Mouse (Mus musculus): ENCODE results near the gene Wdtc1.

Gene Wdtc1

GRCm38 (mm10) chr4:133328129-133328528, 25.2 kb downstream of the Wdtc1 start:
- no peak for DNase-seq (ENCODE audit: low read depth, low spot score)

- no peak for DNase-seq (ENCODE audit: low read depth, low spot score)
Measured at GRCm38 (mm10) chr4:133319667-133320066, 33.6 kb downstream of the Wdtc1 start.

GRCm38 (mm10) chr4:133315991-133316390, 37.3 kb downstream of the Wdtc1 start:
- no peak for DNase-seq (ENCODE audit: low read depth, low spot score)

GRCm38 (mm10) chr4:133314896-133315295, 38.4 kb downstream of the Wdtc1 start:
- no peak for DNase-seq (ENCODE audit: low read depth, low spot score)

GRCm38 (mm10) chr4:133309948-133310347, 43.3 kb downstream of the Wdtc1 start:
- DNase-seq (ENCODE audit: low read depth, low spot score): no peak

- no peak for DNase-seq (ENCODE audit: low read depth, low spot score)
Measured at GRCm38 (mm10) chr4:133307331-133307730, 46.0 kb downstream of the Wdtc1 start.

GRCm38 (mm10) chr4:133305825-133306224, 47.5 kb downstream of the Wdtc1 start:
- DNase-seq (ENCODE audit: low read depth, low spot score): no peak

- DNase-seq (ENCODE audit: low read depth, low spot score): no peak
Measured at GRCm38 (mm10) chr4:133304770-133305169, 48.5 kb downstream of the Wdtc1 start.

- DNase-seq (ENCODE audit: low read depth, low spot score): no peak
Measured at GRCm38 (mm10) chr4:133302668-133303067, 50.6 kb downstream of the Wdtc1 start.

- DNase-seq (ENCODE audit: low read depth, low spot score): no peak
Measured at GRCm38 (mm10) chr4:133301802-133302201, 51.5 kb downstream of the Wdtc1 start.

- no peak for DNase-seq (ENCODE audit: low read depth, low spot score)
Measured at GRCm38 (mm10) chr4:133300421-133300820, 52.9 kb downstream of the Wdtc1 start.

GRCm38 (mm10) chr4:133299701-133300100, 53.6 kb downstream of the Wdtc1 start:
- no peak for DNase-seq (ENCODE audit: low read depth, low spot score)

GRCm38 (mm10) chr4:133298516-133299365, 54.5 kb downstream of the Wdtc1 start:
- no peak for DNase-seq (ENCODE audit: low read depth, low spot score)

GRCm38 (mm10) chr4:133297801-133298238, 55.5 kb downstream of the Wdtc1 start:
- no peak for DNase-seq (ENCODE audit: low read depth, low spot score)

- no peak for DNase-seq (ENCODE audit: low read depth, low spot score)
Measured at GRCm38 (mm10) chr4:133297360-133297759, 55.9 kb downstream of the Wdtc1 start.

- no peak for DNase-seq (ENCODE audit: low read depth, low spot score)
Measured at GRCm38 (mm10) chr4:133294084-133294483, 59.2 kb downstream of the Wdtc1 start.

- DNase-seq (ENCODE audit: low read depth, low spot score): no peak
Measured at GRCm38 (mm10) chr4:133292901-133293843, 60.1 kb downstream of the Wdtc1 start.

- no peak for DNase-seq (ENCODE audit: low read depth, low spot score)
Measured at GRCm38 (mm10) chr4:133292405-133292804, 60.9 kb downstream of the Wdtc1 start.

GRCm38 (mm10) chr4:133291255-133291654, 62.0 kb downstream of the Wdtc1 start:
- DNase-seq (ENCODE audit: low read depth, low spot score): no peak

GRCm38 (mm10) chr4:133286476-133287077, 66.7 kb downstream of the Wdtc1 start:
- DNase-seq (ENCODE audit: low read depth, low spot score): no peak

- DNase-seq (ENCODE audit: low read depth, low spot score): no peak
Measured at GRCm38 (mm10) chr4:133285950-133286349, 67.3 kb downstream of the Wdtc1 start.

- no peak for DNase-seq (ENCODE audit: low read depth, low spot score)
Measured at GRCm38 (mm10) chr4:133285299-133285698, 68.0 kb downstream of the Wdtc1 start.

Data from brain, embryonic 18.5 days (tissue).